Mouse (Mus musculus) heart, embryonic 16.5 days (tissue): ENCODE measurements around the gene Ankdd1b. TPM values are rescaled to one million over a fixed set of nuclear protein-coding genes. Genes with fewer than 3 reads are reported as not detected.

Source experiments
- polyA plus RNA-seq: library from polyadenylated mRNA; unstranded; fragments of >200 nt; fragmentation: Nextera tagmentation; extraction: Ambion mirVana; gene quantifications from 2 replicates; pipeline ENCODE4 v1.2.1, GENCODE M21; 2015

Ankdd1b gene
- polyA plus RNA-seq, 1 experiment from 2014 or later = 0.95 TPM

Other genes with a start within 250 kb of the Ankdd1b start
- gene Poc5, start 82.9 kb downstream of the Ankdd1b start, polyA plus RNA-seq = 10.4 and 11.5 TPM in 2 replicates
- not detected in 2 replicates for gene Gm17622, start 19.5 kb upstream of the Ankdd1b start, polyA plus RNA-seq
- 6.5 and 7.3 TPM in 2 replicates for gene Polk, start 71.4 kb upstream of the Ankdd1b start, polyA plus RNA-seq
- gene Col4a3bp, start 71.4 kb upstream of the Ankdd1b start, polyA plus RNA-seq = 8.7 and 9.1 TPM in 2 replicates
- 27.6 and 29.7 TPM in 2 replicates for gene Hmgcr, start 199.7 kb upstream of the Ankdd1b start, polyA plus RNA-seq